8 mouse cellular contexts compared by ENCODE assay signal in the genomic region with DNA sequence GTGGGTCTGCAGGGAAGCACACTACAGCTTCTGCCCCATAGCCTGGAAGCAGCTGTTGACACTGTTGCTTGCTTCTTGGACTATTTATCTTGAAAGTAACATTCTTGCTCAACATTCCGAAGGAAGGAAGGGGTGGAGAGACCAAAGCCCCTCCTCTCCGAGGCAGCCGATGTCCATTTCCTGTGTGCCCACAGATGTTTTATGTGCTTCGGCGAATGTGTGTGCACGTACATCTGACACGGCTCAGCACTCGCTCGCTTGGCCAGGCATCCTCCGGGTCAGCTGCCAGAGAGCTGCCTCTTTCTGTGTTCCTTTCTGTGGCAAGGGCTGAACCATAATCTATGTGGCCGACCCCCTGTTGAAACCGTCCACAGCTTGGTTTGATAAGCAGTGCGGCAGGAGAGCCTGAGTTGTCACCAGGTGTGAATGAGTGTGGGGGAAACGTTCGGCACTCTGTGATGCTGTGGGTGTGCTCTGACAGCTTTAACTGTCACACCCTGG. TPM values are rescaled to one million over a fixed set of nuclear protein-coding genes. Genes with fewer than 3 reads are reported as not detected.
DNase-seq lines count a peak whose midpoint lies in the region; ATAC-seq and TF ChIP-seq lines count a peak whose summit lies in the region.

No protein-coding gene starts in this region.

- H3K4me3 ChIP-seq in gastrocnemius, adult 2 months = peak overlapping the region; percentile 51
- H3K4me3 ChIP-seq in heart, embryonic 14.5 days (ENCODE audit: control insufficient read depth in 1 of 2, insufficient read depth in 1 of 2, low read depth in 1 of 2, low read length in 2 of 2) = no peak overlapping the region

- peak overlapping the region; percentile 46; the same call in 1 of the 2 replicates for H3K9ac ChIP-seq in heart, embryonic 14.5 days (ENCODE audit: low read length)

- peak overlapping the region; percentile 48 for H3K4me2 ChIP-seq in heart, embryonic 14.5 days (ENCODE audit: low read length)

- H3K4me1 ChIP-seq in heart, embryonic 14.5 days (ENCODE audit: control insufficient read depth in 2 of 2, insufficient read depth in 2 of 2, low read length in 2 of 2) = peaks cover 34 to 37% of the 10 kb centered on the region in 2 experiments

- DNase-seq in gastrocnemius, adult 2 months = peak; percentile 42
- no peak for DNase-seq in gastrocnemius, adult 8-10 months (ENCODE audit: low spot score in 2 of 2)
- DNase-seq in kidney, postnatal 4 days = peak; percentile 73 to 83
- no peak for DNase-seq in adrenal gland, postnatal 25 days
- no peak for DNase-seq in frontal cortex, postnatal 14 days (ENCODE audit: low spot score in 2 of 2)
- DNase-seq in left cerebral cortex, adult 11 months (ENCODE audit: low spot score) = no peak

- peak; percentile 28; the same call in 1 of the 2 replicates for ATAC-seq in heart, embryonic 14.5 days (ENCODE audit: insufficient number of reproducible peaks, insufficient read depth, low FRiP score, low read depth)
- peak; percentile 62 for ATAC-seq in megakaryocyte progenitor cell, adult 5-6 weeks (replicated peaks; ENCODE audit: poor library complexity)

- no peak for TF ChIP-seq CTCF in gastrocnemius, adult 2 months (IDR thresholded peaks at IDR 0.05)

- 15% methylated on average over 15 of the region's 15 CpGs for WGBS in heart, embryonic 14.5 days

- H3K36me3 ChIP-seq in heart, embryonic 14.5 days (ENCODE audit: control insufficient read depth, insufficient read depth, low read length) = no peaks in the 10 kb centered on the region

- H3K9me3 ChIP-seq in heart, embryonic 14.5 days (ENCODE audit: control insufficient read depth, low read length) = no peaks in the 10 kb centered on the region

- H3K27ac ChIP-seq in gastrocnemius, adult 2 months = peak overlapping the region; percentile 76
- peak overlapping the region; percentile 55 to 72 for H3K27ac ChIP-seq in heart, embryonic 14.5 days (replicated peaks in 1 of 2; ENCODE audit: control insufficient read depth in 1 of 2, insufficient read depth in 1 of 2, low read depth in 2 of 2, low read length in 2 of 2)

- H3K27me3 ChIP-seq in heart, embryonic 14.5 days (ENCODE audit: control insufficient read depth, insufficient read depth, low read length) = peaks cover 5% of the 10 kb centered on the region

- intact Hi-C loops in gastrocnemius, adult 2 months (cut with DNase I) = no loop called here

RNA-seq across cellular contexts. Expression of a gene that starts 27.0 kb away (rescaled TPM):
- 1 to 10 TPM in 1 of 2 experiments, under 1 TPM in 1; 0.18 to 1.1 TPM for total RNA-seq in gastrocnemius, adult 2 months (2021)
- under 1 TPM; 0.07 to 0.34 (median 0.30) TPM for total RNA-seq in gastrocnemius, adult 8-10 months (2022)
- polyA plus RNA-seq in heart, embryonic 14.5 days (2014; fragmentation: Nextera tagmentation; extraction: Ambion mirVana) = 0.65 and 0.96 TPM in 2 replicates
- total RNA-seq in megakaryocyte progenitor cell, adult 5-6 weeks (2015) = 0.47 and 0.88 TPM in 2 replicates
- total RNA-seq in megakaryocyte progenitor cell, adult 5-6 weeks (2017) = 0.04 TPM in 1 of 2 replicates, not detected in the other
- 26.9 and 39.8 TPM in 2 replicates for total RNA-seq in adrenal gland, postnatal 25 days (2021)

Comparison
In these comparisons a context has a peak if more than half of its experiments do, and no peak if none do; other contexts are left out.
1. DNase-seq: peak in gastrocnemius, adult 2 months (single experiment) and kidney, postnatal 4 days (2 of 2); none in gastrocnemius, adult 8-10 months (0 of 2), adrenal gland, postnatal 25 days (single experiment), frontal cortex, postnatal 14 days (0 of 2) and left cerebral cortex, adult 11 months (single experiment).
2. RNA of a gene that starts 27.0 kb away (total RNA-seq): 26.9 to 39.8 TPM in adrenal gland, postnatal 25 days; 0.18 to 1.1 TPM in gastrocnemius, adult 2 months, 0.04 to 0.88 TPM in megakaryocyte progenitor cell, adult 5-6 weeks and 0.07 to 0.34 TPM in gastrocnemius, adult 8-10 months; every median in the first group is over 10 times any median in the second.